Mouse (Mus musculus) layer of hippocampus, adult 18-20 months (tissue): ENCODE results near the gene Gm14226. TPM values are rescaled to one million over a fixed set of nuclear protein-coding genes. Genes with fewer than 3 reads are reported as not detected.
"Not testable (repeated sequence)": the region's sequence is repeated elsewhere in the genome, so short reads cannot be mapped to it uniquely, and the experiment has no call there.

Experiments used
- DNase-seq, 2 experiments: peaks; one replicate each; pipeline ENCODE4 v3.0.0; 2022; ENCODE audit warnings: low spot score in 2 of 2
- total RNA-seq, 2 experiments: library from RNA; stranded (reverse); gene quantifications; 2 replicates each; pipeline ENCODE4 v1.2.3; 2021

Gene Gm14226
- total RNA-seq, 2 experiments from 2014 or later: 0.13 to 0.15 TPM

- no peak for DNase-seq
Observed at GRCm38 (mm10) chr2:155047452-155048178, 29.5 kb downstream of the Gm14226 start.

- DNase-seq: no peak
Observed at GRCm38 (mm10) chr2:155050108-155050503, 32.0 kb downstream of the Gm14226 start.

DNA sequence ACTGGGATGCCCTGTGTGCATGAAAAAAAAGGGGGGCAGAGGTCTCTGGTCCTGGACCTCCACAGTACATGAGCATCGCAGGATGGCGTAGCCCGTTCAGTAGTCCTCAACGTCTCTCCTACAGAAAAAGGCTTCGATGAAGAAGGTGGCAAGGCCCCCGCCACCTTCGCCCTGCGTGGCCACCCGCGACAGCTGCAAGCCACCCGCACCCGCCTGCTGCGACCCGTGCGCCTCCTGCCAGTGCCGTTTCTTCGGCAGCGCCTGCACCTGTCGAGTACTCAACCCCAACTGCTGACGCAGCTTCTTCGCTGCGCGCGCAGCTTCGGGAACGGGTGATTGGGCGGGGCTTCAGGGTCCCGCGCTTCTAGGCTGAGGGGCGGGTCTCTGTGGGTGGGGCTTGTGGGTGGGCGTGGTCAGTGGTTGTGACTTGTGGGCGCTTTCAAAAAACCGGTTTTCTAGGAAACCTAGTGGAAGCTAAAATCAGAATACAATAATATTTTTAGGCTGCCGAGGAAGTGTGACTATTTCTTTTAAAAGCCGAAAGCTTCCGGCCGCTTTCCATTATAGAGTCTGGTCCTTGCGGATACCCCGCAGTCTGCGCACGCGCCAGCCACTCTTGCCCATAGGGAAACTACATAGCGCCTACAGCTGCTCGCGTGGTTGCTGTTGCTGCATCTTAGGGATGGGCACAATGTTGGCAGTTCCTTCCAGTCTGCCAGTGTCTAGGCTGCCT, 32.6 kb downstream of the Gm14226 start:
- peak; percentile 90 to 96 for DNase-seq

- no peak for DNase-seq
Observed at GRCm38 (mm10) chr2:155051622-155052351, 33.7 kb downstream of the Gm14226 start.

GRCm38 (mm10) chr2:155052681-155053080, 34.6 kb downstream of the Gm14226 start:
- peak in 1 of 2 experiments; percentile 41 for DNase-seq

- not testable (repeated sequence) for DNase-seq
Observed at GRCm38 (mm10) chr2:155053512-155053911, 35.4 kb downstream of the Gm14226 start.

DNA sequence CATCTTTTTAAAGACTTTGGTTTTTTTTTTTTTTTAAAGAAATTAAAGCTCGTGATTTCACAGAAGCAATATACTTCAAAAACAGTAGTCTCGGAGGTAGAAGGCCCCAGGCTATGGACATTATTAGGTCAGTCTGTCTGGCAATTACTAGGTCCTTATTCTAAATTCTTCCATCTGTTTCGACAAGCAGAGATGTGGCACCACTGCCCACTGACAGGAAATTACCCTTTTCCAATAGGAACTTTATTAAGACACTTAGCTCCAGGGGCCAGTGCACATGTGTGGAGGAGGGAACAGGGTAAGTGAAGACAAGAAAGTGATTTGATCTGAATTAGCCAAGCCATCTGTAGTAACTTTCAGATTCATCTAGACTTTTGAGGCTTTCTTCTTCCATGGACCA, 36.6 kb downstream of the Gm14226 start:
- DNase-seq: no peak

GRCm38 (mm10) chr2:155056076-155056578, 38.1 kb downstream of the Gm14226 start:
- no peak for DNase-seq

DNA sequence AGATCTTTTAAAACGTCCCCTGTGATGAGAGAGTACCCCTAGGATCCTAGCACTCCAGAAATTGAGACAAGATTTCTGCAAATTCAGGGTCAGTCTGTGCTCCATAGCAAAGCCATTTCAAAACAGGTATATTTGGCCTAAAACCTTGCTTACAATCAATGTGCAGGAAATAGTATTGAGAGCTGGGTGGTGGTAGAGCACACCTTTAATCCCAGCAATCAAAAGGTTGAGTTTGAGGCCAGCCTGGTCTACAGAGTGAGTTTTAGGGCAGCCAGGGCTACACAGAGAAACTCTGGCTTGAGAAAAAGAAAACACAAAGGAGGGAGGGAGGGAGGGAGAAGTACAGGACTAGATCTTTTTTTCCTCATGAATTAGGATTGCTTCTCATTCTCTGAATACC, 39.3 kb downstream of the Gm14226 start:
- DNase-seq: no peak

GRCm38 (mm10) chr2:155071027-155071426, 53.0 kb downstream of the Gm14226 start:
- no peak for DNase-seq

- no peak for DNase-seq
Observed at GRCm38 (mm10) chr2:155072353-155073145, 54.5 kb downstream of the Gm14226 start.

DNA sequence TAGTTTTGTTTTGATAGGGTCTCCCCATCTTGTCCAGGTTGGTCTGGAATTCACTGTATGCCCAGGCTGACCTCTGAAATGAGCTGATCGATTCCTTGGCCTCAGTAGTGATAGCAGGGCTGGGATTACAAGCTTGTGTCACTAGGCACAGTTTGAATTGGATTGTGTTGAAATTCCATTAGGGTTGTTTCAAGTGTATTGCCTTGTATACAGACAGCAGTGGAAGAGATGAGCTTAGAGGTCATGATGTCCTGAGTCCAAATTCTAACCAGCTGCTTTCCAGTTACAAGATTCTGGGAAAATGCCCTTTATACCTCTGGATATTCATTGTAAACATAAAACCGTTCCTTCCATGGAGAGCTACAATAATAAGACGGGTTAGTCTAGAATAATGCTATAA, 55.3 kb downstream of the Gm14226 start:
- DNase-seq: no peak

- DNase-seq: peak; percentile 86 to 93
Observed at GRCm38 (mm10) chr2:155073978-155074765, 56.1 kb downstream of the Gm14226 start, which contains the start of gene Ahcy. Gene Ahcy (minus strand): TSS chr2:155074497.

GRCm38 (mm10) chr2:155074766-155075330, 56.8 kb downstream of the Gm14226 start:
- peak in 1 of 2 experiments; percentile 19 for DNase-seq

DNA sequence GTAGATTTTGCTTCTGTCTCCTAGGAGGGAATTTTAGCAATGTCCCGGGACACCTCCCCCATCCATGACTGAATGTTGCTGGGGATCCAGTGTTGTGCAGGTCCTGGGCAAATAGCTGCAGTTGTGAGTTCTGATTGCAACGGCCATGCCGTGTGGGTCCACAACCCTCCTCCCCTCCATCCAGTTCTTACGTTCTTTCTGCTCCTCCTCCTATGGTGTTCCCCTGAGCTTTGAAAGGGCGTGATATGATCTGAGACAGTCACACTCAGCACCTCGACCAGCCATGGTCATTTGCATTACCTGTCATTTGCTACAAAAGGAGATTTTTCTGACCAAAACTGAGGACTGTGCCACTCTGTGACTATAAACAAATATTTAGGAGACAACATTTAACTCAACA, 57.6 kb downstream of the Gm14226 start:
- no peak for DNase-seq
